Mouse (Mus musculus) T-helper 1 cell (primary cell): ENCODE measurements around the gene Usp30.

ENCODE experiments used
- in situ Hi-C: fragments of 300-600 bp; cut with MboI, MseI; formaldehyde crosslinking; loops from one replicate; pipeline ENCODE4 v1.15.1; 2025; ENCODE audit warnings: high pct_unique_total_duplicates

Gene Usp30

DNA sequence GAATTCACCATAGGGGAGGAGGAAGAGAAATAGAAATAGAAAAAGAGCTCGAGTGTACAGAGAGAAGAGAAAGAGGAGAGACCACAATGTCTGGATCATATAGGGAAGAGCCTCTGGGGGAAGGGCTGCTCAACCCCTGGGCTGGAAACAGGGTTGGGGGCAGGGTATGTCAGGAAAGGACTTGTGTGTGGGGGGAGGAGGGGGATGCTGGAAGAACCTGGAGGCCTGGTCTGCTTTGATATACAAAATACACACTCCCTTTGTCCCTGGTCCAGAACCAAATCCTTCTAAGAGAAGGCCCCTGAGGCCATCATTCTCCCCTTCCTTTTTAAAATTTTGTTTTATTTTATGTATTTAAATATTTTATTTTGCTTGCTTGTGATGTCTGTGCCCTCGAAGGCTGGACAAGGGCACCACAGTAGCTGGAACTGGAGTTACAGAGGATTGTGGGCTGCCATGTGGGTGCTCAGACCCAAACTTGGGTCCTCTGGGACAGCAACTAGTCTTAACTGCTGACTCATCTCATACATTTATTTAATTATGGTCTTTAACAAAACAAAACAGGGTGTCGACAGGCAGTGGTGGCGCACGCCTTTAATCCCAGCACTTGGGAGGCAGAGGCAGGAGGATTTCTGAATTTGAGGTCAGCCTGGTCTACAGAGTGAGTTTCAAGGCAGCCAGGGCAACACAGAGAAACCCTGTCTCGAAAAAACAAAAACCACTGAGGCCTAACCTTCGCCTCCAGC, 61.4 kb downstream of the Usp30 start:
- in situ Hi-C loops, result no loop called here

GRCm38 (mm10) chr5:114127374-114128349, 62.4 kb downstream of the Usp30 start, which contains the start of gene Alkbh2:
Gene Alkbh2 (minus strand): TSS chr5:114128218.
- in situ Hi-C loops, result no loop called here

DNA sequence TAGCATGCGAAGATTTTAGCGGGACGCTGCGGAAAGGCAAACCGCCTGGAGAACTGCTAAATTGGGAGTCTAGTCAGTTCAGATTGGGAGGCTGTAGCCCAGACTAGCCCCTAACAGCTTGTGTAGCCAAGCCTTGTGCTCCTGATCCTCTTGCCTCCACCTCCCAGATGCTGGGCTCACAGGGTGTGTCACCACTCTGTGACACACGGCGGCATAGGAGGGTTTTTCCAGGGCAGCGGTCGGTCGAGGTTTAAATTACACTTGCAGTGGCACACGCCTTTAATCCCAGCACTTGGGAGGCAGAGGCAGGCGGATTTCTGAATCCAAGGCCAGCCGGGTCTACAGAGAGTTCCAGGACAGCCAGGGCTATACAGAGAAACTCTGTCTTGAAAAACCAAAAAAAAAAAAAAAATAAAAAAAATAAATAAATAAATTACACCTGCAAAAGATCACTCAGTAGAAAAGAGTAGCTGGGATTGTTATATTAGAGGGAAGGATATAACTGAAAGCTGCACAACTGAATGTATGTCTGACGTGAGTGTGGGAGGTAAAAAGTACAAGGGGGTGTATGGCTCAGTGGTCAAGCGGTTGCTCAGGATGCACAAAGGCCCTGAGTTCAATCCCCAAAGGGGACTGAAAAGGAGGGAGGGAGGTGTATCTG, 64.4 kb downstream of the Usp30 start:
- in situ Hi-C loops, result no loop called here

DNA sequence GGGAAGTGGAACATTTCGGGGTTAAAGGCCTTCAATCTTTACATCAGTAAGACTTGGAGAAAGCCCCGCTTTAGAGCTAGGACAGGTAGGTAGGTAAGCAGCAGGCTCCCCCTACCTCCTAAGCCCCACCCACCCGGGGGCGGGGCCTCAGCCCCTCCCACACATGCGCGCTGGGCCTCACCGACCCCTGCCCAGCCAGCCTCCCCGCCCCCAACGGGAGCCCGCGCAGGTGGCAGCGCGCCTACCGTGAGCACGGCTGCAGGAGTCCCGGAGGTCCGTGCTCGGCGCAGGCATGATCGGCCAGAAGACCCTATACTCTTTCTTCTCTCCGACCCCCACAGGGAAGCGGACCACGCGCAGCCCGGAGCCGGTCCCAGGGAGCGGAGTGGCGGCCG, 64.9 kb downstream of the Usp30 start, which contains the start of gene Ung:
Ung (plus strand) TSS at position 176 of the 395 bp plus-strand sequence.
- in situ Hi-C loops, result no loop called here

DNA sequence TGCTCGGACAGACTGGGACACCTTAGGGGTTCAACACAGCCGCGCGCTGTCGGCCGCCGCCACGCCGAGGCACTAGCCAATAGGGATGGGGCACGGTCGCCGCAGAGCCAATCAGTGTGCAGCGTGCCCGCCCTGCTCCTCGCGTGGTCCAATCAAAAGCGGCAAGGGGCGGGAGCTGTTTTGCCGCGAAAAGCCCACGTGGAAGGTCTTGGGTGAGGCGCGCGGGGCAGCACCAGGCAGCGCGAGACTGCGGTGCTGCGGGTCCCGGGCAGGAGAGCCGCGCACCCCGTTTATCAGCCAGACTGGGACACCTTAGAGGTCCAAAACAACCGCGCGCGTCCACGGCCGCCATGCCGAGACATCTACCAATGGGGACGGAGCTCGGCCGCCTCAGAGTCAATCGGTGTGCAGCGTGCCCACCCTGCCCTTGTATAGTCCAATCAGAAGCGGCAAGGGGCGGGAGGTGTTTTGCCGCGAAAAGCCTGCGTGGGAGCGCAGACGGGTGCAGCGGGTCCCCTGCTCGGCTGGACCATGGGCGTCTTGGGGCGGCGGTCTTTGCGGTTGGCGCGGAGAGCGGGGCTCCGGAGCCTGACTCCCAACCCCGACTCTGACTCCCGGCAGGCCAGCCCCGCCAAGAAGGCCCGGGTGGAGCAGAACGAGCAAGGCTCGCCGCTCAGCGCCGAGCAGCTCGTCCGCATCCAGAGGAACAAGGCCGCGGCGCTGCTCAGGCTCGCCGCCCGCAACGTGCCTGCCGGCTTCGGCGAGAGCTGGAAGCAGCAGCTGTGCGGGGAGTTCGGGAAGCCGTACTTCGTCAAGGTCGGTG, 65.6 kb downstream of the Usp30 start:
- in situ Hi-C loops, result no loop called here

- in situ Hi-C loops, result no loop called here
Observed at GRCm38 (mm10) chr5:114131521-114131840, 66.2 kb downstream of the Usp30 start.

DNA sequence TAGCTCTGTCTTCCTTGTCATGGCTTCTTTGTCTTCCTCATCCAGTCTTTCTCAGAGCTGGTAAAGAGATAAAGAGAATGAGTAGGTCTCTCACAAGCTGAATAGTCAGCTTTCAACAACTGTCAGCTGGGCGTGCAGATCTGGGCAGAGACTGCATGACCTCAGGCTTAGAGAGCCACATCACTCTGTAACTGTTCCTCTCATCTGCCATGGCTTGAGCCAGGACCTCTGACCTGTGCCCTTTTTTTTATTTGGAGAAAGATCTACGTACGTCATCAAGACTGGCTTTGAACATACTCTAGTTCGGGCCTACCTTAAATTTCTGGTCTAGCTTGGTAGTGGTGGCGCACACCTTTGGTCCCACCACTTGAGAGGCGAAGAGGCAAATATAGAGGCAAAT, 67.6 kb downstream of the Usp30 start:
- in situ Hi-C loops, result no loop called here

DNA sequence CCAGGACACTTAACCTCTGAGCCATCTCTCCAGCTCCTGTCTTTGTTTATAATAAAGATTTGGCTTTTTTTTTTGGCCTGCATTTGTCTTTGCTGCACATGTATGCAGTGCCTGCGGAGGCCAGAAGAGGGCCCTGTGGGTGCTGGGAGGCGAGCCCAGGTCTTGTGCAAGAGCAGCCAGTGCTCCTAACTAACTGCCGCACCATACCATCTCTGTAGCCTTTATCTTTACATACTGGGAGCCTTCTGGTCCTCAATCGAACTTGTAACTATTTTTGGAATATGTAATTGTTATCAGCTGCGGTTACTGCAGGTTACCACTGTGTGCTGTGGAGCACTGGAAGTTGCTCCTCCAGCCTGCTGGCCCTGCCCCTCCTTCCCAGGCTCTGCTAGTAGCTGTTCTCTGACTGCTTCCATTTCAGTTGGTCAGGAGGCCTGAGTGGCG, 68.9 kb downstream of the Usp30 start:
- in situ Hi-C loops, result no loop called here

- in situ Hi-C loops, result no loop called here
Observed at GRCm38 (mm10) chr5:114135516-114135915, 70.3 kb downstream of the Usp30 start.

GRCm38 (mm10) chr5:114137481-114138276, 72.4 kb downstream of the Usp30 start:
- in situ Hi-C loops, result no loop called here

- in situ Hi-C loops, result no loop called here
Observed at GRCm38 (mm10) chr5:114138277-114139164, 73.3 kb downstream of the Usp30 start.

DNA sequence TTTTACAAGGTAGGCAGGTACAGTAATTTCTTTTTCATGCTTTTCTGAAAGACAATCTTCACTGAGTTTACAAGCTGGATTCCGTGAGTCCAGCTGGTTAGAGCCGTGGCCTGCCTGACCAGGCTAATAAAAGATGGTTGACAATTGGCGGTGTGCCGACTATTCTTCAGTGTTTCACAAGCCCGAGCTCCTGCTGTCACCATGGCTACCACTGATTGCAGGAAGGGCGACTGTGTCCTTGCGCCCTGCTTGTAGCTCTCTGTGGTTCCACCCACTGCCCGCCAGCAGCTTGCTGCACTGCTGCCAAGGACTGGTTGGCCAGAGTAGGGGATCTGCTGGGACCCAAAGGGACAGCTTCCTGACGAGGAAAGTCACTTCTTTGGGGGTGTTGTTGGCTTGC, 73.9 kb downstream of the Usp30 start:
- in situ Hi-C loops, result no loop called here

GRCm38 (mm10) chr5:114146028-114146888, 81.0 kb downstream of the Usp30 start, which contains the start of gene Acacb:
Gene Acacb (plus strand): TSS chr5:114146535.
- in situ Hi-C loops, result no loop called here

GRCm38 (mm10) chr5:114147043-114147972, 82.0 kb downstream of the Usp30 start:
- in situ Hi-C loops, result no loop called here

GRCm38 (mm10) chr5:114152359-114153092, 87.3 kb downstream of the Usp30 start:
- in situ Hi-C loops, result no loop called here

GRCm38 (mm10) chr5:114153490-114153889, 88.2 kb downstream of the Usp30 start:
- in situ Hi-C loops, result no loop called here
